9 mouse cellular contexts compared by ENCODE assay signal in the genomic region with DNA sequence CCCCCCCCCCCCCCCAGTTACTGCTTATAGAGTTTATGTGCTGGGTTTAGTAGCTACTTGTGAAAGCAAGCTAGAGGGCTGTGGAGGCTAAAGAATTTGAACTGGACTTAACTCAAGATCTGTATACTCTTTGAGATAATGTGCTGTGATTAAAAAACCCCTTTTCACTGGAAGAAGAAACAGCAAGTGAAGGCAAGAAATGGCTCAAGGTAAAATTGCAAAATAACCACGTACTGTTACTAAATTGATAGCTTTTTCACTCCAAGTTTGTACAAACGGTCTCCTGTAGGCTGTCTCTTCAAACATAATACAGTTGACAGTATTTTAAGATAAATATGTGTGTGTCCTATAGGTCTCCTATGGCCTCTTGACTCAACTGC. TPM values are rescaled to one million over a fixed set of nuclear protein-coding genes. Genes with fewer than 3 reads are reported as not detected.
DNase-seq lines count a peak whose midpoint lies in the region; ATAC-seq lines count a peak whose summit lies in the region.
"Had no signal": no experiment of that assay in that cellular context is flagged by ENCODE, and none has a peak within 500 bp of the region (broad histone marks: within the 10 kb centered on the region; RNA-seq: fewer than 3 reads in every experiment).

No protein-coding gene starts in this region.

- no peaks in the 10 kb centered on the region for H3K27me3 ChIP-seq in megakaryocyte, embryonic 14.5 days (replicated peaks)
- no peaks in the 10 kb centered on the region for H3K27me3 ChIP-seq in forebrain, embryonic 13.5 days
- H3K27me3 ChIP-seq in limb, embryonic 15.5 days = no peaks in the 10 kb centered on the region
- H3K27me3 ChIP-seq in stomach, embryonic 15.5 days (replicated peaks) = no peaks in the 10 kb centered on the region

- ATAC-seq in megakaryocyte, adult 5-6 weeks (ENCODE audit: poor library complexity, severe bottlenecking) = no peak
- ATAC-seq in forebrain, embryonic 13.5 days = no peak
- no peak for ATAC-seq in limb, embryonic 15.5 days (ENCODE audit: insufficient number of reproducible peaks, low FRiP score, low TSS enrichment, low read depth)
- no peak for ATAC-seq in stomach, embryonic 15.5 days (ENCODE audit: insufficient read depth, low FRiP score, low read depth)

- no peak overlapping the region for H3K27ac ChIP-seq in forebrain, embryonic 13.5 days
- no peak overlapping the region for H3K27ac ChIP-seq in limb, embryonic 15.5 days
- no peak overlapping the region; the same call in 1 of the 2 replicates for H3K27ac ChIP-seq in stomach, embryonic 15.5 days

- no peak for DNase-seq in Muller cell, postnatal 12 days (ENCODE audit: inconsistent ontology term)
- no peak for DNase-seq in layer of hippocampus, adult 9-10 months (ENCODE audit: low spot score)
- no peak for DNase-seq in gastrocnemius, postnatal 4 days (ENCODE audit: low spot score in 2 of 2)

- H3K9ac ChIP-seq in forebrain, embryonic 13.5 days = no peak overlapping the region
- no peak overlapping the region for H3K9ac ChIP-seq in limb, embryonic 15.5 days
- no peak overlapping the region for H3K9ac ChIP-seq in stomach, embryonic 15.5 days

- H3K36me3 ChIP-seq in megakaryocyte, embryonic 14.5 days (replicated peaks; ENCODE audit: low read length) = peaks cover 29% of the 10 kb centered on the region
- H3K36me3 ChIP-seq in forebrain, embryonic 13.5 days (ENCODE audit: poor library complexity, severe bottlenecking) = no peaks in the 10 kb centered on the region
- no peaks in the 10 kb centered on the region for H3K36me3 ChIP-seq in limb, embryonic 15.5 days
- H3K36me3 ChIP-seq in stomach, embryonic 15.5 days = no peaks in the 10 kb centered on the region

- H3K4me1 ChIP-seq in megakaryocyte, embryonic 14.5 days = peaks cover 92% of the 10 kb centered on the region
- peaks cover 24% of the 10 kb centered on the region for H3K4me1 ChIP-seq in forebrain, embryonic 13.5 days
- H3K4me1 ChIP-seq in limb, embryonic 15.5 days = peaks cover 11% of the 10 kb centered on the region
- peaks cover 18% of the 10 kb centered on the region; the same call in 1 of the 2 replicates for H3K4me1 ChIP-seq in stomach, embryonic 15.5 days

- H3K4me3 ChIP-seq in megakaryocyte, embryonic 14.5 days (replicated peaks) = peak overlapping the region; percentile 98
- no peak overlapping the region for H3K4me3 ChIP-seq in forebrain, embryonic 13.5 days
- H3K4me3 ChIP-seq in limb, embryonic 15.5 days = peak overlapping the region; percentile 46
- H3K4me3 ChIP-seq in stomach, embryonic 15.5 days (replicated peaks) = peak overlapping the region; percentile 46

- peak overlapping the region; percentile 97 for H3K4me2 ChIP-seq in forebrain, embryonic 13.5 days
- H3K4me2 ChIP-seq in limb, embryonic 15.5 days = peak overlapping the region; percentile 90
- peak overlapping the region; percentile 81 for H3K4me2 ChIP-seq in stomach, embryonic 15.5 days

- no peaks in the 10 kb centered on the region for H3K9me3 ChIP-seq in megakaryocyte, embryonic 14.5 days
- H3K9me3 ChIP-seq in forebrain, embryonic 13.5 days (replicated peaks) = no peaks in the 10 kb centered on the region
- no peaks in the 10 kb centered on the region for H3K9me3 ChIP-seq in limb, embryonic 15.5 days
- H3K9me3 ChIP-seq in stomach, embryonic 15.5 days = no peaks in the 10 kb centered on the region

- WGBS in forebrain, embryonic 13.5 days = 81% methylated on average over 2 of the region's 2 CpGs
- WGBS in limb, embryonic 15.5 days = 56% methylated on average over 2 of the region's 2 CpGs
- 43% methylated on average over 2 of the region's 2 CpGs for WGBS in stomach, embryonic 15.5 days

RNA-seq across cellular contexts. Expression of a gene that starts 6.4 kb away (rescaled TPM):
- 2.9 and 6.8 TPM in 2 replicates for polyA plus RNA-seq in megakaryocyte, embryonic 14.5 days (2012; ENCODE audit: insufficient read depth, low replicate concordance)
- total RNA-seq in megakaryocyte, adult 5-6 weeks (2015) = 107 and 111 TPM in 2 replicates
- 93.2 and 110 TPM in 2 replicates for total RNA-seq in megakaryocyte, adult 5-6 weeks (2017)
- 81.6 and 88.4 TPM in 2 replicates for polyA plus RNA-seq in forebrain, embryonic 13.5 days (2015; fragmentation: Nextera tagmentation; extraction: Ambion mirVana)
- polyA plus RNA-seq in limb, embryonic 15.5 days (2015; fragmentation: Nextera tagmentation; extraction: Ambion mirVana) = 99.3 and 104 TPM in 2 replicates
- polyA plus RNA-seq in stomach, embryonic 15.5 days (2015; fragmentation: Nextera tagmentation; extraction: Ambion mirVana) = 122 and 136 TPM in 2 replicates
- total RNA-seq in gastrocnemius, postnatal 4 days (2021) = 10 to 100 TPM; 59.1 to 67.0 TPM

RNA-seq across cellular contexts. Expression of a gene that starts 24.2 kb away (rescaled TPM):
- polyA plus RNA-seq in megakaryocyte, embryonic 14.5 days (2012; ENCODE audit: insufficient read depth, low replicate concordance) = not detected in 2 replicates
- not detected in 2 replicates for total RNA-seq in megakaryocyte, adult 5-6 weeks (2015)
- total RNA-seq in megakaryocyte, adult 5-6 weeks (2017) = not detected in 2 replicates
- polyA plus RNA-seq in forebrain, embryonic 13.5 days (2015; fragmentation: Nextera tagmentation; extraction: Ambion mirVana) = not detected in 2 replicates
- polyA plus RNA-seq in limb, embryonic 15.5 days (2015; fragmentation: Nextera tagmentation; extraction: Ambion mirVana) = not detected in 2 replicates
- polyA plus RNA-seq in stomach, embryonic 15.5 days (2015; fragmentation: Nextera tagmentation; extraction: Ambion mirVana) = not detected in 2 replicates
- total RNA-seq in gastrocnemius, postnatal 4 days (2021) = not detected
- polyA plus RNA-seq: spleen, adult 2 months had no signal

RNA-seq across cellular contexts. Expression of a gene that starts 35.6 kb away (rescaled TPM):
- polyA plus RNA-seq in megakaryocyte, embryonic 14.5 days (2012; ENCODE audit: insufficient read depth, low replicate concordance) = 55.0 and 266 TPM in 2 replicates
- 122 and 132 TPM in 2 replicates for total RNA-seq in megakaryocyte, adult 5-6 weeks (2015)
- total RNA-seq in megakaryocyte, adult 5-6 weeks (2017) = 88.3 and 104 TPM in 2 replicates
- polyA plus RNA-seq in forebrain, embryonic 13.5 days (2015; fragmentation: Nextera tagmentation; extraction: Ambion mirVana) = 239 and 248 TPM in 2 replicates
- 269 and 291 TPM in 2 replicates for polyA plus RNA-seq in limb, embryonic 15.5 days (2015; fragmentation: Nextera tagmentation; extraction: Ambion mirVana)
- 203 and 260 TPM in 2 replicates for polyA plus RNA-seq in stomach, embryonic 15.5 days (2015; fragmentation: Nextera tagmentation; extraction: Ambion mirVana)
- total RNA-seq in gastrocnemius, postnatal 4 days (2021) = 100 to 1,000 TPM; 117 to 139 TPM

RNA-seq across cellular contexts. Expression of a gene that starts 35.7 kb away (rescaled TPM):
- 1.1 and 4.6 TPM in 2 replicates for polyA plus RNA-seq in megakaryocyte, embryonic 14.5 days (2012; ENCODE audit: insufficient read depth, low replicate concordance)
- 34.7 and 37.1 TPM in 2 replicates for total RNA-seq in megakaryocyte, adult 5-6 weeks (2015)
- 80.2 and 97.7 TPM in 2 replicates for total RNA-seq in megakaryocyte, adult 5-6 weeks (2017)
- 36.6 and 40.8 TPM in 2 replicates for polyA plus RNA-seq in forebrain, embryonic 13.5 days (2015; fragmentation: Nextera tagmentation; extraction: Ambion mirVana)
- polyA plus RNA-seq in limb, embryonic 15.5 days (2015; fragmentation: Nextera tagmentation; extraction: Ambion mirVana) = 33.8 and 37.7 TPM in 2 replicates
- 34.2 and 41.6 TPM in 2 replicates for polyA plus RNA-seq in stomach, embryonic 15.5 days (2015; fragmentation: Nextera tagmentation; extraction: Ambion mirVana)
- total RNA-seq in gastrocnemius, postnatal 4 days (2021) = 10 to 100 TPM; 25.9 to 32.2 TPM

Comparison
In these comparisons a context has a peak if more than half of its experiments do, and no peak if none do; other contexts are left out.
1. RNA of a gene that starts 6.4 kb away (polyA plus RNA-seq): 122 to 136 TPM in stomach, embryonic 15.5 days, 99.3 to 104 TPM in limb, embryonic 15.5 days and 81.6 to 88.4 TPM in forebrain, embryonic 13.5 days; 2.9 to 6.8 TPM in megakaryocyte, embryonic 14.5 days; every median in the first group is over 10 times any median in the second.
2. Peak in every context shown above with its lines, with median percentiles within 50 percentile points of each other: H3K4me2 ChIP-seq.